Mouse (Mus musculus) heart, adult 9 months (tissue): Measurements from ENCODE around the gene Gm9767.
A peak's percentile ranks its signal among the peaks of the same experiment; 100 is the strongest.

Experiments
- DNase-seq, 2 experiments: peaks; one replicate each; pipeline ENCODE4 v3.0.0; 2022; ENCODE audit warnings: low spot score in 2 of 2

The Gm9767 gene

GRCm38 (mm10) chr10:26077671-26078481, at the start of gene Gm9767:
TSS of gene Gm9767 (plus strand) at chr10:26078255.
- no peak for DNase-seq

- peak in 1 of 2 experiments; percentile 1 for DNase-seq
Observed at GRCm38 (mm10) chr10:26034931-26035330, 43.1 kb upstream of the Gm9767 start.

- no peak for DNase-seq
Observed at GRCm38 (mm10) chr10:26051177-26051576, 26.9 kb upstream of the Gm9767 start.

- DNase-seq = no peak
Observed at GRCm38 (mm10) chr10:26059662-26060307, 18.3 kb upstream of the Gm9767 start.

- DNase-seq = no peak
Observed at GRCm38 (mm10) chr10:26063071-26063470, 15.0 kb upstream of the Gm9767 start.

GRCm38 (mm10) chr10:26071986-26072385, 6.1 kb upstream of the Gm9767 start:
- no peak for DNase-seq

- DNase-seq = no peak
Observed at GRCm38 (mm10) chr10:26076949-26077348, 1.1 kb upstream of the Gm9767 start.

- peak in 1 of 2 experiments; percentile 1 for DNase-seq
Observed at GRCm38 (mm10) chr10:26078521-26079142, 577 bp downstream of the Gm9767 start, which contains the start of gene Tmem200a. TSS of gene Tmem200a (minus strand) at chr10:26079052.

GRCm38 (mm10) chr10:26079678-26080077, 1.6 kb downstream of the Gm9767 start:
- no peak for DNase-seq

- DNase-seq = no peak
Observed at GRCm38 (mm10) chr10:26082081-26082480, 4.0 kb downstream of the Gm9767 start.

GRCm38 (mm10) chr10:26103330-26103982, 25.4 kb downstream of the Gm9767 start:
- DNase-seq = no peak

GRCm38 (mm10) chr10:26114409-26114808, 36.4 kb downstream of the Gm9767 start:
- DNase-seq = no peak

- no peak for DNase-seq
Observed at GRCm38 (mm10) chr10:26119067-26119821, 41.2 kb downstream of the Gm9767 start.

- DNase-seq = no peak
Observed at GRCm38 (mm10) chr10:26119822-26120183, 41.7 kb downstream of the Gm9767 start.
